Mouse (Mus musculus): ENCODE results near the gene Dcaf8. TPM values are rescaled to one million over a fixed set of nuclear protein-coding genes. Genes with fewer than 3 reads are reported as not detected.

Gene Dcaf8
- polyA plus RNA-seq, 1 experiment from 2014 or later = 140 TPM

DNA sequence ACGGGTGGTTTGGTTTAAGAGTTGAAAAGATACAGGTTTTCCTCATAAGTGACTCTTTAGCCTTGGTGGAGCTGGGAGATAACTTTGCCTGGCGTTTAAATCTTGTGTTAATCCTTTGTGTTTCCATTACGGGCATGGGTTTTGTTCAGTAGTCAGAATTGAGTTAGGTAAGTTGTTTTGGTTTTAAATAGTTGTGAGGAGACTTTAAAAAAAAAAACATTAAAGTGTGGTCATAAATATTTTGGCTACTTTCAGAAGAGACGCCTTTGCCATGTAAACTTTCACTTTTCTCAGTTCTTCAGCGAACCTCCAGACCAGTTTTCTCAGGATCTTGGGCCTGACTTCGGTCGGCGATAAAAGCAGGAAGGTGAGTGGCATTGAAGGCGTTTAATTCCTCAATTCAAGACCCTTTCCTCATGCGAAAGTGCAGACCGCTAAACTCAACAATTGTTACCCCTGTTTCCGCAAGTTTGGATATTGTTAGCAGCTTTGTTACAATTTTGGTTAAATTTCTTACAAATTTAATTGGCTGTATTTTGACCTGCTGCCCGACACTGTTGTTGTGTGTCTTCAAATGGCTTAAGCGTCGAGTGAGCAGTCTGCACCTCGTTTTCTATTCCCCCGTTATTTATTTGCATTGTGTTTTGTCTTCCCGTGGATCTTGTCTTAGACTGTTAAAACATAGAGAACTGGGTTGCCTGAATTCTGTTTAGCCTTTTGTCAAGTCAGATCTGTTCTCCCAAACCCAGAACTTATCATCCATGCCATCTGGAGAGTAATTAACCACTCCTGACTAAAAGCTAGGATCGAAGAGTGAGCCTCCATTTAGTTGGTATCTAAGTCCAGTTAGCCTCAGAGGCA lies 1.3 kb downstream of the Dcaf8 start:
- peak overlapping the region; percentile 58 for H3K4me2 ChIP-seq (replicated peaks)
- no peaks in the 10 kb centered on the region for H3K27me3 ChIP-seq
- no peaks in the 10 kb centered on the region for H3K9me3 ChIP-seq (replicated peaks)
- H3K4me3 ChIP-seq (replicated peaks) = peak overlapping the region; percentile 94
- peaks cover 20% of the 10 kb centered on the region for H3K36me3 ChIP-seq
- peaks cover 23% of the 10 kb centered on the region; the same call in 1 of the 2 replicates for H3K4me1 ChIP-seq
- peak overlapping the region; percentile 95 for H3K27ac ChIP-seq (replicated peaks)
- peak overlapping the region; percentile 99 for H3K9ac ChIP-seq
- WGBS = 9% methylated on average over 19 of the region's 19 CpGs
- no peak for ATAC-seq (ENCODE audit: insufficient number of reproducible peaks, low FRiP score, low TSS enrichment, low read depth)

DNA sequence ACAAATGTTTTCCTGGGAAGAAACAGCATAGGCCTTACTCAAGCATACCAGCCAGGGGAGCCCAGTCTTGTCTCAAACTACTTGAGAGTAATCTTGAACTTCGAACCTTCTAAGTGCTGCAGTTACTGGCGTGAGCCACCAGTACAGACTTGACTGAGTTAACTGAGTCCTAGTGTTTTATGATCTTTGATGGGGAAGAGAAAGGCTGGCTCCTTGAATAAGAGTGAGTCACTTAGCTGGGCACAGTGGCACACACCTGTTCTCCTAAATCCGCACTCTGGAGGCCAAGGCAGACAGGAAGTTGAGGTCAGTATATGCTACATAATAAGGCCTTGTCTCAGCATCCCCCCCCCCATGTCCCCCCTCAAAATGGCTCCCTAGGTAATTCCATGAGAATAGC lies 6.7 kb downstream of the Dcaf8 start:
- WGBS = 88% methylated on average over 3 of the region's 3 CpGs
- H3K9ac ChIP-seq = no peak overlapping the region
- H3K27me3 ChIP-seq = no peaks in the 10 kb centered on the region
- no peak for ATAC-seq (ENCODE audit: insufficient number of reproducible peaks, low FRiP score, low TSS enrichment, low read depth)
- peaks cover 12% of the 10 kb centered on the region; the same call in 1 of the 2 replicates for H3K4me1 ChIP-seq
- no peaks in the 10 kb centered on the region for H3K9me3 ChIP-seq (replicated peaks)
- peaks cover 44% of the 10 kb centered on the region for H3K36me3 ChIP-seq
- H3K4me3 ChIP-seq (replicated peaks) = no peak overlapping the region
- H3K4me2 ChIP-seq (replicated peaks) = no peak overlapping the region
- no peak overlapping the region for H3K27ac ChIP-seq (replicated peaks)

DNA sequence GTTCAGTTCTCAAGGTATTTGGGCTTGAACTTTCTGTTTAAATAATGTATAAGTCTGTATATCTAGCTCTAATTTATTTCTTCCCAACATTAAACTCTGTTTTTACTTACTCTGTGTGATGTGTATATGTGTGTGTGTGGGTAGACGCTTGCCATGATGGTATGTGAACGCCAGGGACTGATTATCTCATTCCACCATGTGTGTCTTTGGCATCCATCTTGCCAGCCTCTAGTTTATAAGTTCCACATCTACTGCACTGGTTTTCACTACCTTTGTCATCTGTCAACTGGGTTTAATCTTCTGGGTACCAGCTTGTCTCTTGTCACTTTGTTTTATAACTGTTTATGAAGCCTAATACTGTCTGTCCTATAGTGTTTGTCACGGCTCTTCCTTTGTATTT lies 7.6 kb downstream of the Dcaf8 start:
- no peaks in the 10 kb centered on the region for H3K27me3 ChIP-seq
- no peak overlapping the region for H3K9ac ChIP-seq
- no peak overlapping the region for H3K4me2 ChIP-seq (replicated peaks)
- peaks cover 43% of the 10 kb centered on the region for H3K36me3 ChIP-seq
- no peak overlapping the region for H3K4me3 ChIP-seq (replicated peaks)
- H3K4me1 ChIP-seq = 0 out of 2 replicates have a peak, but pooled peaks cover 7% of the 10 kb centered on the region
- H3K27ac ChIP-seq (replicated peaks) = no peak overlapping the region
- ATAC-seq (ENCODE audit: insufficient number of reproducible peaks, low FRiP score, low TSS enrichment, low read depth) = no peak
- 89% methylated on average over 3 of the region's 3 CpGs for WGBS
- H3K9me3 ChIP-seq (replicated peaks) = no peaks in the 10 kb centered on the region

DNA sequence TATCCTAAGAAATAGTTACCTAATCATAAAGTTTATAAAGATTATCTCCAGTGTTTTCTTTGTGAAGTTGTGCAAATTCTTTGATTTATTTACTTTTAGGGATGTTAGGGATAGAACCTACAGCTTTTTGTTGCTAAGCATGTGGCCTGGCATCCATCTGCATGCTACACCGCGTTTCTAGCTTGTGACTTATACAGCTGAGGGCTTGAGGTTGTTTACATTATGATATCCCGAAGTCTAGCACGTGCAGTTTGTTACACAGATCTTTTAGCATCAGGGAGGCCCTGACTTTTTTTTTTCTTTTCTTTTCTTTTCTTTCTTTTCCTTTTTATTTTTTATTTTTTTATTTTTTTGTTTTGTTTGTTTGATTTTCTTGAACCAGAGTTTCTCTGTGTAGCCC lies 12.1 kb downstream of the Dcaf8 start:
- Histone ChIP-seq H3K4me2 (replicated peaks) (no peak overlapping the region), H3K4me3 (replicated peaks) (no peak overlapping the region), H3K27me3 (no peaks in the 10 kb centered on the region), H3K36me3 (peaks cover 25% of the 10 kb centered on the region), H3K9ac (no peak overlapping the region), H3K27ac (replicated peaks) (no peak overlapping the region), H3K4me1 (no peaks in the 10 kb centered on the region), H3K9me3 (replicated peaks) (no peaks in the 10 kb centered on the region)
- 59% methylated on average over 4 of the region's 4 CpGs for WGBS
- no peak for ATAC-seq (ENCODE audit: insufficient number of reproducible peaks, low FRiP score, low TSS enrichment, low read depth)

DNA sequence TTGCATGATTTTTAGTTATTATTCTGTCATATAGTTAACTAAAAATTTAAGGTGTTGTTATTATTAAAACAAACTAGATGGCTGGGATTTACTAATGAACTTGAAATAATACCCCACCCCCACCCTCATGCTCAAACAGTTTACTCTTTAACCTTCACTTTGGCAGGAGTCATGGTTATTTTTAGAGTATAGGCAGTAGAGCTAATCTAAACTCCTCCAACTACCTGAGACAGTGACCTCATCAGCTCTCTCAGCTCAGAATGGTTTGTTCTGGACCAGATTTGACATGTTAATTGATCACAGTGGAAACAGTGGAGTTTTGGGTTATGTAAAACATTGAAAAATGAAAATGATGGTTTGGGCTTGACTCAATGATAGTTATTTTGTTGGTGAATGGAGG lies 12.6 kb downstream of the Dcaf8 start:
- Histone ChIP-seq H3K4me3 (replicated peaks) (no peak overlapping the region), H3K4me2 (replicated peaks) (no peak overlapping the region), H3K36me3 (peaks cover 26% of the 10 kb centered on the region), H3K9ac (no peak overlapping the region), H3K27me3 (no peaks in the 10 kb centered on the region), H3K27ac (replicated peaks) (no peak overlapping the region), H3K4me1 (no peaks in the 10 kb centered on the region), H3K9me3 (replicated peaks) (no peaks in the 10 kb centered on the region)
- ATAC-seq (ENCODE audit: insufficient number of reproducible peaks, low FRiP score, low TSS enrichment, low read depth) = no peak

DNA sequence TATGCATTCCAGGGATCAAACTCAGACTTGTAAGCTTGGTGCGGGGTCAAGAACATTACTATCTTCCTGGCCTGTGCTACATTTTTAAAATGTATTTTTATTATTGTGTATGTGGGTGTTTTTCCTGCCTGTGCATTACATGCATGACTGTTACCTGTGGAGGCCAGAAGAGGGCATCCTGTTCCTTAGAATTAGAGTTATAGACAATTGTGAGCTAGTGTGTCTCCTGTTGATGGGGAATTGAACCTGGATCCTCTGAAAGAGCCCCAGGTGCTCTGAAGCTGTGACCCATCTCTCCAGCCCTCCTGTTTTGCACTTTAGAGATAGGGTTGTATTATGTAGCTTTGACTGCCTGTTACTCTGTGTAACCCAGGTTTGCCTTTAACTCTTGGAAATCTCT lies 14.1 kb downstream of the Dcaf8 start:
- H3K4me2 ChIP-seq (replicated peaks) = no peak overlapping the region
- H3K4me3 ChIP-seq (replicated peaks) = no peak overlapping the region
- no peak overlapping the region for H3K27ac ChIP-seq (replicated peaks)
- WGBS = 94% methylated on average over 1 of the region's 1 CpGs
- H3K9me3 ChIP-seq (replicated peaks) = no peaks in the 10 kb centered on the region
- no peaks in the 10 kb centered on the region for H3K4me1 ChIP-seq
- peaks cover 28% of the 10 kb centered on the region for H3K36me3 ChIP-seq
- ATAC-seq (ENCODE audit: insufficient number of reproducible peaks, low FRiP score, low TSS enrichment, low read depth) = no peak
- H3K27me3 ChIP-seq = no peaks in the 10 kb centered on the region
- H3K9ac ChIP-seq = no peak overlapping the region

DNA sequence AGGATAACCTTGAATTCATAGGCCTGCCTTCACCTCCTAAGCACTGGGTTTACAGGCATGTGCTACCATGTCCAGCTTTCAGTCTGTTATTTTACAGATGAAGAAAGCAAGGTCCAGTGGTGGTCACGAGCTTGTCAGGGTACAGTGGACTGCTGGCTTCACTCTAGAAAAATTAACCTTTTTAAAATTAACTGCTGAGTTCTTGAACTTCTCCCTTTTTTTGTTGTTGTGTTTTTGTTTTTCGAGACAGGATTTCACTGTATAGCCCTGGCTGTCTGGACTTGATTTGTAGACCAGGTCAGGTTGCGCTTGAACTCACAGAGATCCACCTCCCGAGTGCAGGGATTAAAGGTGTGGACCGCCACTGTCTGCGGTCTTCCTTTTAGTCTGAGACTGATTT lies 15.1 kb downstream of the Dcaf8 start:
- 66% methylated on average over 6 of the region's 6 CpGs for WGBS
- H3K9me3 ChIP-seq (replicated peaks) = no peaks in the 10 kb centered on the region

DNA sequence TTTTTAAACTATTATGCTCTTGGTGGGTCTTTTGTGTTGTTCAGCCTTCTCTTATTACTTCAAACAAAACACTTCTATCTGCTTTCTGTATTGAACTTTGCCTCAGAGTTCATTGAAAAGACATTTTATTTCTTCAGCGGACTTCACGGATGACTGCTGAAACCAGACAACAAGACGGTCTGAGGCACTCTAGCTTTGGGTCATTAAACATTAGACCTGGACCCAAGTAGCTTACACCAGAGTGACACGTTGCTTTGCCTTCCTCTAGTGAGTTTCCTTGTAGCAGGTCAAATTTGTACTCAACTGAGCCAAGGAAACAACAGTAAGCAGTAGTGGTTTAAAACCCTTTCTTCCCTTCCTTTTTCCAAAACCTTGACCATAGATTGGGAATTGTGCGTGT lies 20.0 kb downstream of the Dcaf8 start:
- H3K4me2 ChIP-seq (replicated peaks) = no peak overlapping the region
- H3K27me3 ChIP-seq = no peaks in the 10 kb centered on the region
- H3K9ac ChIP-seq = no peak overlapping the region
- no peaks in the 10 kb centered on the region for H3K9me3 ChIP-seq (replicated peaks)
- no peaks in the 10 kb centered on the region for H3K4me1 ChIP-seq
- H3K4me3 ChIP-seq (replicated peaks) = no peak overlapping the region
- 88% methylated on average over 5 of the region's 5 CpGs for WGBS
- no peak for ATAC-seq (ENCODE audit: insufficient number of reproducible peaks, low FRiP score, low TSS enrichment, low read depth)
- peaks cover 73% of the 10 kb centered on the region for H3K36me3 ChIP-seq
- no peak overlapping the region for H3K27ac ChIP-seq (replicated peaks)

More for the DNA sequence above, 15.1 kb downstream of the Dcaf8 start:
- Histone ChIP-seq H3K4me3 (replicated peaks) (no peak overlapping the region), H3K36me3 (peaks cover 38% of the 10 kb centered on the region), H3K9ac (no peak overlapping the region), H3K27me3 (no peaks in the 10 kb centered on the region), H3K4me1 (no peaks in the 10 kb centered on the region), H3K4me2 (replicated peaks) (no peak overlapping the region), H3K27ac (replicated peaks) (no peak overlapping the region)
- no peak for ATAC-seq (ENCODE audit: insufficient number of reproducible peaks, low FRiP score, low TSS enrichment, low read depth)

DNA sequence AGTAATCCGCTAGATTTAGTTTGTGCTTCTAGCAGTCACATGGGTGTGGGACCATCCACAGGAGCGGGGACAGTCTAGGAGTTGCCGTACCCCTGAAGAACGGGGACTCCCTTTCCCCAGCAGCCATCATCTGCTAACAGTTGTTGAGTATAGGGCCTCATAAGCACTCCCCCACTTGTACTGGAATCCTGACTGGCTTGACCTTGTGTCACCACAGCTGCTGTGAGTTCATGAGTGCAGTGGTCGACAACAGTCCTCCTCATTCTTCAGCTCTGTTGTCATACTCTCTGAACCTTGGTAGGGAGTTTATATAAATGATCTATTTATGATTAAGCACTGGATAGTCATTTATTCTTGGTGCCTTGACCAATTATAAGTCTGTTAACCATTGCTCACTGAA lies 21.9 kb downstream of the Dcaf8 start:
- peaks cover 88% of the 10 kb centered on the region for H3K36me3 ChIP-seq
- H3K4me1 ChIP-seq = no peaks in the 10 kb centered on the region
- no peaks in the 10 kb centered on the region for H3K9me3 ChIP-seq (replicated peaks)
- H3K4me3 ChIP-seq (replicated peaks) = no peak overlapping the region
- H3K9ac ChIP-seq = no peak overlapping the region
- H3K27me3 ChIP-seq = no peaks in the 10 kb centered on the region
- H3K4me2 ChIP-seq (replicated peaks) = no peak overlapping the region
- no peak for ATAC-seq (ENCODE audit: insufficient number of reproducible peaks, low FRiP score, low TSS enrichment, low read depth)
- WGBS = 95% methylated on average over 5 of the region's 5 CpGs
- no peak overlapping the region for H3K27ac ChIP-seq (replicated peaks)

DNA sequence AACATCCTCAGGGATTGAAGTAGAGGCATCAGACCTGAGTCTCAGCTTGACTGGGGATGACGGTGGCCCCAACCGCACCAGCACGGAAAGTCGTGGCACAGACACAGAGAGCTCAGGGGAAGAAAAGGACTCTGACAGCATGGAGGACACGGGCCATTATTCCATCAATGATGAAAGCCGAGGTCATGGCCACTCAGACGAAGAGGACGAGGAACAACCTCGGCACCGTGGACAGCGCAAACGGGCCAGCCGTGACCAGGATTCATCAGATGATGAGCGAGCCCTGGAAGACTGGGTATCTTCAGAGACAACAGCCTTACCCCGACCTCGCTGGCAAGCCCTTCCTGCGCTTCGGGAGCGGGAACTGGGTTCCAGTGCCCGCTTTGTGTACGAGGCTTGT lies 24.5 kb downstream of the Dcaf8 start:
- Histone ChIP-seq H3K27ac (replicated peaks) (no peak overlapping the region), H3K36me3 (peaks cover 80% of the 10 kb centered on the region), H3K4me1 (no peaks in the 10 kb centered on the region), H3K9ac (no peak overlapping the region), H3K4me3 (replicated peaks) (no peak overlapping the region), H3K4me2 (replicated peaks) (no peak overlapping the region), H3K27me3 (no peaks in the 10 kb centered on the region), H3K9me3 (replicated peaks) (no peaks in the 10 kb centered on the region)
- no peak for ATAC-seq (ENCODE audit: insufficient number of reproducible peaks, low FRiP score, low TSS enrichment, low read depth)
- WGBS = 93% methylated on average over 21 of the region's 21 CpGs

DNA sequence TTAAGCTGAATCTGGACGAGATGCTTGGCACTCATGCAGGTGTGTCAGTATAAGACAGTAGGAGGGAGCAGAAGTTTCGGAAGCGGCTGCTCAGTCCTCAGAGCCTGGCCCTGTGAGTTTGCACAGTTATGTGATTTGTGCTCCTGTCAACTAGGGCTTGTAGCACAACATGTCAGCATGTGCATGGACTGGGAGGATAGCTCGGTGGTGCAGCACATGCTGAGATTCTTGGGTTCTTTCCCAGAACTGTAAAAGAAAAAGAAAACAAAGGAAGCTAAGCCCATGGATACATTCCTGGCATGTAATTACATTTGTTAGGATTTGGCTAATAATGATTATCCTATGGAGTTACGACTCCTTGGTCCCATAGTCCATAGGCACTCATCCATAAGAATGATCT lies 25.3 kb downstream of the Dcaf8 start:
- H3K4me1 ChIP-seq = no peaks in the 10 kb centered on the region
- no peak overlapping the region for H3K4me3 ChIP-seq (replicated peaks)
- no peak for ATAC-seq (ENCODE audit: insufficient number of reproducible peaks, low FRiP score, low TSS enrichment, low read depth)
- WGBS = 76% methylated on average over 5 of the region's 5 CpGs
- H3K4me2 ChIP-seq (replicated peaks) = no peak overlapping the region
- no peak overlapping the region for H3K27ac ChIP-seq (replicated peaks)
- H3K9me3 ChIP-seq (replicated peaks) = no peaks in the 10 kb centered on the region
- H3K9ac ChIP-seq = no peak overlapping the region
- peaks cover 80% of the 10 kb centered on the region for H3K36me3 ChIP-seq
- H3K27me3 ChIP-seq = no peaks in the 10 kb centered on the region

DNA sequence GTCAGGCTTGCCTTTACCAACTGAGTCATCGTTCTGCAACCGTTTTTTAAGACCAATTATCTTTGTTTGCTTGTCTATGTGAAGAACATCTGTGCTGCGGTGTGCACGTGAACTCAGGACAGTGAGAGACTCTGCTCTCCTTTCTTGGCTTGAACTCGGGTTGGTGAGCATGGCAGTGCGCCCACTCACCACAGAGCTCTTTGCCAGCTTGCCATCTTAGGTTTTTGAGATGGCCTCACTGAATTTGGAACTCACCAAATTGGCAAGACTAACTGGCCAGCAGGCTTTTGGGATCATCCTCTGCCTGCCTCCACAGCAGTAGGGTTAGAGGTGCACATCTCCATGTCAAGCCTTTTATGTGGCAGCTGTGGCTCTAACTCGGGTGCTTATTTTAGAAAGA lies 29.9 kb downstream of the Dcaf8 start:
- Histone ChIP-seq H3K9me3 (replicated peaks) (no peaks in the 10 kb centered on the region), H3K4me2 (replicated peaks) (no peak overlapping the region), H3K9ac (no peak overlapping the region), H3K4me3 (replicated peaks) (no peak overlapping the region), H3K27ac (replicated peaks) (no peak overlapping the region), H3K36me3 (peaks cover 71% of the 10 kb centered on the region), H3K4me1 (no peaks in the 10 kb centered on the region), H3K27me3 (no peaks in the 10 kb centered on the region)
- 84% methylated on average over 7 of the region's 7 CpGs for WGBS
- no peak for ATAC-seq (ENCODE audit: insufficient number of reproducible peaks, low FRiP score, low TSS enrichment, low read depth)
